Comparison of ENCODE assay signal across 8 mouse cellular contexts in genomic region chr11:87710262-87710615, GRCm38 (mm10). TPM values are rescaled to one million over a fixed set of nuclear protein-coding genes. Genes with fewer than 3 reads are reported as not detected.
A peak's percentile ranks its signal among the peaks of the same experiment; 100 is the strongest.
DNase-seq lines count a peak whose midpoint lies in the region; ATAC-seq and TF ChIP-seq lines count a peak whose summit lies in the region.

No protein-coding gene starts in this region.

- H3K9me3 ChIP-seq in heart, embryonic 10.5 days, result no peaks in the 10 kb centered on the region
- no peaks in the 10 kb centered on the region for H3K9me3 ChIP-seq in G1E (replicated peaks)
- H3K9me3 ChIP-seq in hindbrain, embryonic 14.5 days (ENCODE audit: control insufficient read depth, low read length), result no peaks in the 10 kb centered on the region
- no peaks in the 10 kb centered on the region for H3K9me3 ChIP-seq in midbrain, embryonic 11.5 days (ENCODE audit: control insufficient read depth, low read length)

- H3K4me2 ChIP-seq in hindbrain, embryonic 14.5 days (replicated peaks), result peak overlapping the region; percentile 48
- peak overlapping the region; percentile 20; the same call in 1 of the 2 replicates for H3K4me2 ChIP-seq in midbrain, embryonic 11.5 days

- no peak for TF ChIP-seq CTCF in G1E (IDR thresholded peaks at IDR 0.05; ENCODE audit: low read depth, low read length)

- no peaks in the 10 kb centered on the region for H3K36me3 ChIP-seq in heart, embryonic 10.5 days
- H3K36me3 ChIP-seq in G1E (replicated peaks), result peaks cover 69% of the 10 kb centered on the region
- no peaks in the 10 kb centered on the region for H3K36me3 ChIP-seq in hindbrain, embryonic 14.5 days (replicated peaks; ENCODE audit: control insufficient read depth, insufficient read depth)
- H3K36me3 ChIP-seq in midbrain, embryonic 11.5 days (ENCODE audit: control insufficient read depth, insufficient read depth, low read length), result no peaks in the 10 kb centered on the region

- H3K27me3 ChIP-seq in heart, embryonic 10.5 days (ENCODE audit: insufficient read depth, poor library complexity, severe bottlenecking), result peaks cover 45% of the 10 kb centered on the region
- H3K27me3 ChIP-seq in G1E (ENCODE audit: insufficient read depth, low read length), result no peaks in the 10 kb centered on the region
- peaks cover 8% of the 10 kb centered on the region; the same call in 1 of the 2 replicates for H3K27me3 ChIP-seq in hindbrain, embryonic 14.5 days (ENCODE audit: control insufficient read depth, insufficient read depth, low read length)
- H3K27me3 ChIP-seq in midbrain, embryonic 11.5 days (ENCODE audit: control insufficient read depth, insufficient read depth, low read length), result peaks cover 3% of the 10 kb centered on the region; the same call in 1 of the 2 replicates

- DNase-seq in heart, embryonic 10.5 days (ENCODE audit: low spot score), result no peak
- no peak for DNase-seq in heart, adult 8-10 months (ENCODE audit: low spot score)
- no peak for DNase-seq in G1E (ENCODE audit: low spot score)
- DNase-seq in hindbrain, embryonic 14.5 days (ENCODE audit: low spot score), result no peak
- DNase-seq in midbrain, embryonic 11.5 days (ENCODE audit: low spot score, missing footprints), result no peak
- DNase-seq in spleen, postnatal 10 days (ENCODE audit: low spot score in 2 of 2), result no peak
- DNase-seq in spleen, postnatal 4 days (ENCODE audit: low spot score in 2 of 2), result no peak
- DNase-seq in layer of hippocampus, postnatal 14 days (ENCODE audit: low spot score in 2 of 2), result no peak

- ATAC-seq in G1E (ENCODE audit: extremely low read depth, insufficient number of reproducible peaks, low FRiP score, poor library complexity, severe bottlenecking), result no peak
- no peak for ATAC-seq in hindbrain, embryonic 14.5 days (ENCODE audit: low FRiP score)
- ATAC-seq in midbrain, embryonic 11.5 days (ENCODE audit: low FRiP score), result no peak

- WGBS in heart, embryonic 10.5 days, result 42% methylated on average over 7 of the region's 7 CpGs
- WGBS in hindbrain, embryonic 14.5 days, result 60% methylated on average over 7 of the region's 7 CpGs
- 59% methylated on average over 7 of the region's 7 CpGs for WGBS in midbrain, embryonic 11.5 days

- H3K9ac ChIP-seq in hindbrain, embryonic 14.5 days, result peak overlapping the region; percentile 40; the same call in 1 of the 2 replicates
- H3K9ac ChIP-seq in midbrain, embryonic 11.5 days (ENCODE audit: low read length), result peak overlapping the region; percentile 26; the same call in 1 of the 2 replicates

- peak overlapping the region; percentile 53 for H3K27ac ChIP-seq in heart, embryonic 10.5 days
- no peak overlapping the region for H3K27ac ChIP-seq in hindbrain, embryonic 14.5 days
- H3K27ac ChIP-seq in midbrain, embryonic 11.5 days (ENCODE audit: low read depth, low read length), result no peak overlapping the region

- peaks cover 18% of the 10 kb centered on the region for H3K4me1 ChIP-seq in heart, embryonic 10.5 days
- H3K4me1 ChIP-seq in G1E (ENCODE audit: insufficient read depth, low read depth, low read length), result peaks cover 80% of the 10 kb centered on the region
- H3K4me1 ChIP-seq in hindbrain, embryonic 14.5 days (replicated peaks; ENCODE audit: control insufficient read depth, insufficient read depth, low read length), result 0 out of 2 replicates have a peak, but pooled peaks cover 8% of the 10 kb centered on the region
- H3K4me1 ChIP-seq in midbrain, embryonic 11.5 days (ENCODE audit: control insufficient read depth, insufficient read depth, low read length), result peaks cover 2% of the 10 kb centered on the region; the same call in 1 of the 2 replicates

- H3K4me3 ChIP-seq in heart, embryonic 10.5 days, result peak overlapping the region; percentile 49
- peak overlapping the region; percentile 59; the same call in 1 of the 2 replicates for H3K4me3 ChIP-seq in G1E (ENCODE audit: low read depth, low read length)
- H3K4me3 ChIP-seq in hindbrain, embryonic 14.5 days (replicated peaks; ENCODE audit: low read length), result peak overlapping the region; percentile 16; the same call in 1 of the 2 replicates
- H3K4me3 ChIP-seq in midbrain, embryonic 11.5 days (ENCODE audit: low read depth, low read length), result no peak overlapping the region

RNA-seq across cellular contexts. Expression of gene Supt4a, which starts 27.1 kb away (rescaled TPM):
- 122 and 151 TPM in 2 replicates for polyA plus RNA-seq in heart, embryonic 10.5 days (2016; fragmentation: Nextera tagmentation; extraction: Ambion mirVana)
- 10 to 100 TPM; 37.1 to 52.2 (median 38.0) TPM for total RNA-seq in heart, adult 8-10 months (2022)
- total RNA-seq in G1E (2014; fragmentation: Nextera tagmentation), result 64.1 and 95.8 TPM in 2 replicates
- 155 and 172 TPM in 2 replicates for total RNA-seq in G1E (2017)
- polyA plus RNA-seq in G1E (2012), result 14.7 and 15.4 TPM in 2 replicates
- polyA plus RNA-seq in hindbrain, embryonic 14.5 days (2014; fragmentation: Nextera tagmentation; extraction: Ambion mirVana), result 137 and 152 TPM in 2 replicates
- 148 and 163 TPM in 2 replicates for polyA plus RNA-seq in midbrain, embryonic 11.5 days (2014; fragmentation: Nextera tagmentation; extraction: Ambion mirVana)
- total RNA-seq in layer of hippocampus, postnatal 14 days (2021), result 10 to 100 TPM; 60.6 to 63.4 TPM

RNA-seq across cellular contexts. Expression of gene Rnf43, which starts 47.7 kb away (rescaled TPM):
- 0.94 and 2.3 TPM in 2 replicates for polyA plus RNA-seq in heart, embryonic 10.5 days (2016; fragmentation: Nextera tagmentation; extraction: Ambion mirVana)
- total RNA-seq in heart, adult 8-10 months (2022), result under 1 TPM; 0.34 to 0.91 (median 0.46) TPM
- total RNA-seq in G1E (2014; fragmentation: Nextera tagmentation) (28.4 and 31.1 TPM in 2 replicates), G1E (2017) (13.9 and 14.8 TPM in 2 replicates)
- 5.4 and 8.7 TPM in 2 replicates for polyA plus RNA-seq in G1E (2012)
- 0.83 and 0.84 TPM in 2 replicates for polyA plus RNA-seq in hindbrain, embryonic 14.5 days (2014; fragmentation: Nextera tagmentation; extraction: Ambion mirVana)
- 0.61 and 2.0 TPM in 2 replicates for polyA plus RNA-seq in midbrain, embryonic 11.5 days (2014; fragmentation: Nextera tagmentation; extraction: Ambion mirVana)
- 1 to 10 TPM; 2.5 to 4.1 TPM for total RNA-seq in layer of hippocampus, postnatal 14 days (2021)

RNA-seq across cellular contexts. Expression of gene Tspoap1, which starts 50.1 kb away (rescaled TPM):
- 0.95 and 1.5 TPM in 2 replicates for polyA plus RNA-seq in heart, embryonic 10.5 days (2016; fragmentation: Nextera tagmentation; extraction: Ambion mirVana)
- under 1 TPM in 3 of 4 experiments, not detected in 1; 0.14 to 0.25 (median 0.22) TPM for total RNA-seq in heart, adult 8-10 months (2022)
- 3.9 and 9.9 TPM in 2 replicates for total RNA-seq in G1E (2014; fragmentation: Nextera tagmentation)
- total RNA-seq in G1E (2017), result 17.4 and 21.2 TPM in 2 replicates
- 10.2 and 10.4 TPM in 2 replicates for polyA plus RNA-seq in G1E (2012)
- 43.8 and 46.9 TPM in 2 replicates for polyA plus RNA-seq in hindbrain, embryonic 14.5 days (2014; fragmentation: Nextera tagmentation; extraction: Ambion mirVana)
- 7.0 and 9.0 TPM in 2 replicates for polyA plus RNA-seq in midbrain, embryonic 11.5 days (2014; fragmentation: Nextera tagmentation; extraction: Ambion mirVana)
- total RNA-seq in layer of hippocampus, postnatal 14 days (2021), result 100 to 1,000 TPM; 144 to 163 TPM
